In the genomic region with DNA sequence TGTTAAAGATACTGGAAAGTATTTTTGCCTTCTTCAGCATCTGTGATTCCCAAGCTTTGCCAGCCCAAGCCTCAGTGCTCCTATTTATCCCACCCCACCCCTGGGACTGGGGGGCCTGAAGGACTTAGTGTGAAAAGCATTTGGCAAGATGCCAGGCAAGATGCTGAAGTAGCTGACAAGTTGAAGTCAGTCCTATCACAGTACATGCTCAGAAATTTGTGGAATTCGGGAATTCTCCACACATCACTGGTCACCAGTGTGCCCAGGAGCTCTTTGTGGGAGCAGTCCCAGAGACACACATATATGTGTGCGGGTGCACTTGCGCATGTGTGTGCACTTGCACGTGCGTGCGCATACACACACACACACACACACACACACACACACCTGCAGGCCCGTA, we compare ENCODE assay signal across 15 mouse cellular contexts. TPM values are rescaled to one million over a fixed set of nuclear protein-coding genes. Genes with fewer than 3 reads are reported as not detected.
A peak's percentile ranks its signal among the peaks of the same experiment; 100 is the strongest.
DNase-seq lines count a peak whose midpoint lies in the region; ATAC-seq and TF ChIP-seq lines count a peak whose summit lies in the region.
"Had no signal": no experiment of that assay in that cellular context is flagged by ENCODE, and none has a peak within 500 bp of the region (broad histone marks: within the 10 kb centered on the region; RNA-seq: fewer than 3 reads in every experiment).

No protein-coding gene starts in this region.

- POLR2A ChIA-PET in Patski (lab: Charles Lee): no interaction called here

- peak; percentile 69 for DNase-seq in embryonic facial prominence, embryonic 14.5 days (ENCODE audit: low spot score)
- no peak for DNase-seq in embryonic facial prominence, embryonic 10.5 days (ENCODE audit: low spot score)
- DNase-seq in limb, embryonic 14.5 days (ENCODE audit: low spot score): peak; percentile 31
- no peak for DNase-seq in limb, embryonic 10.5 days (ENCODE audit: low spot score)
- peak; percentile 49 for DNase-seq in Patski (ENCODE audit: low read depth, low spot score)
- peak; percentile 38 for DNase-seq in mesoderm, embryonic 11.5 days (ENCODE audit: low read depth, low spot score)
- no peak for DNase-seq in layer of hippocampus, postnatal 36 days
- DNase-seq: adrenal gland, adult 2 months; cerebellum, adult 9-11 months; liver; right cerebral cortex, postnatal 25 days had no signal

- TF ChIP-seq CTCF in Patski (IDR thresholded peaks at IDR 0.05): no peak

- H3K9ac ChIP-seq in embryonic facial prominence, embryonic 14.5 days (ENCODE audit: low read depth, low read length): no peak overlapping the region
- no peak overlapping the region for H3K9ac ChIP-seq in limb, embryonic 14.5 days (ENCODE audit: low read depth, low read length, severe bottlenecking)
- H3K9ac ChIP-seq: embryonic facial prominence, embryonic 12.5 days; midbrain, embryonic 13.5 days had no signal

- H3K27ac ChIP-seq in embryonic facial prominence, embryonic 14.5 days (replicated peaks; ENCODE audit: low read depth, low read length): no peak overlapping the region
- no peak overlapping the region for H3K27ac ChIP-seq in embryonic facial prominence, embryonic 10.5 days (replicated peaks)
- H3K27ac ChIP-seq in limb, embryonic 14.5 days (replicated peaks; ENCODE audit: low read depth, low read length): no peak overlapping the region
- no peak overlapping the region for H3K27ac ChIP-seq in limb, embryonic 10.5 days
- H3K27ac ChIP-seq: embryonic facial prominence, embryonic 12.5 days; midbrain, embryonic 13.5 days had no signal

- in situ Hi-C loops in Patski (cut with MboI; ENCODE audit: low pct_unique_long_range_greater_than_20kb): no loop called here

- TF ChIP-seq POLR2A in limb, embryonic 14.5 days (IDR thresholded peaks at IDR 0.05; ENCODE audit: borderline replicate concordance, extremely low read depth, insufficient read depth, insufficient read length): no peak

- H3K4me1 ChIP-seq in embryonic facial prominence, embryonic 14.5 days (ENCODE audit: control insufficient read depth, insufficient read depth, low read length): peaks cover 10% of the 10 kb centered on the region
- H3K4me1 ChIP-seq in embryonic facial prominence, embryonic 10.5 days: 0 out of 2 replicates have a peak, but pooled peaks cover 3% of the 10 kb centered on the region
- peaks cover 12% of the 10 kb centered on the region; the same call in 1 of the 2 replicates for H3K4me1 ChIP-seq in limb, embryonic 14.5 days (ENCODE audit: control insufficient read depth, insufficient read depth, low read length)
- H3K4me1 ChIP-seq in limb, embryonic 10.5 days: no peaks in the 10 kb centered on the region
- H3K4me1 ChIP-seq: midbrain, embryonic 13.5 days had no signal

- no peak overlapping the region for H3K4me3 ChIP-seq in embryonic facial prominence, embryonic 14.5 days (ENCODE audit: low read depth, low read length)
- H3K4me3 ChIP-seq in embryonic facial prominence, embryonic 10.5 days: no peak overlapping the region
- H3K4me3 ChIP-seq in limb, embryonic 14.5 days (replicated peaks; ENCODE audit: low read length): no peak overlapping the region
- H3K4me3 ChIP-seq in limb, embryonic 10.5 days: no peak overlapping the region
- H3K4me3 ChIP-seq: embryonic facial prominence, embryonic 12.5 days; midbrain, embryonic 13.5 days had no signal

- H3K36me3 ChIP-seq in embryonic facial prominence, embryonic 14.5 days (ENCODE audit: control insufficient read depth, insufficient read depth, low read length): no peaks in the 10 kb centered on the region
- H3K36me3 ChIP-seq in embryonic facial prominence, embryonic 10.5 days (replicated peaks): no peaks in the 10 kb centered on the region
- no peaks in the 10 kb centered on the region for H3K36me3 ChIP-seq in limb, embryonic 14.5 days (ENCODE audit: control insufficient read depth, insufficient read depth, low read length)
- H3K36me3 ChIP-seq in limb, embryonic 10.5 days: no peaks in the 10 kb centered on the region
- H3K36me3 ChIP-seq: embryonic facial prominence, embryonic 12.5 days; midbrain, embryonic 13.5 days had no signal

- ATAC-seq in embryonic facial prominence, embryonic 14.5 days (ENCODE audit: low read depth): no peak
- ATAC-seq in limb, embryonic 14.5 days (ENCODE audit: low FRiP score, low read depth): no peak; the same call in 1 of the 2 replicates
- peak; percentile 37 for ATAC-seq in Patski
- ATAC-seq: midbrain, embryonic 13.5 days had no signal

- WGBS in embryonic facial prominence, embryonic 14.5 days: 80% methylated on average over 7 of the region's 7 CpGs
- 90% methylated on average over 7 of the region's 7 CpGs for WGBS in embryonic facial prominence, embryonic 10.5 days
- WGBS in limb, embryonic 14.5 days: 72% methylated on average over 7 of the region's 7 CpGs
- WGBS in limb, embryonic 10.5 days: 92% methylated on average over 7 of the region's 7 CpGs

- H3K4me2 ChIP-seq in embryonic facial prominence, embryonic 14.5 days (ENCODE audit: low read depth, low read length): no peak overlapping the region
- H3K4me2 ChIP-seq in limb, embryonic 14.5 days (replicated peaks; ENCODE audit: low read depth, low read length, severe bottlenecking): no peak overlapping the region
- H3K4me2 ChIP-seq: embryonic facial prominence, embryonic 12.5 days; midbrain, embryonic 13.5 days had no signal

- CTCF ChIA-PET in Patski (lab: Charles Lee): interaction anchor here (0.7 to 1.1 kb wide), 3 partner anchors 24 to 60 kb away, joined by 3 to 4 read pairs (median 3); no protein-coding TSS in a partner anchor

- no peaks in the 10 kb centered on the region for H3K9me3 ChIP-seq in embryonic facial prominence, embryonic 14.5 days (ENCODE audit: control insufficient read depth, low read length)
- no peaks in the 10 kb centered on the region for H3K9me3 ChIP-seq in embryonic facial prominence, embryonic 10.5 days
- H3K9me3 ChIP-seq in limb, embryonic 14.5 days (ENCODE audit: control insufficient read depth, low read length): no peaks in the 10 kb centered on the region
- H3K9me3 ChIP-seq in limb, embryonic 10.5 days (replicated peaks): no peaks in the 10 kb centered on the region
- H3K9me3 ChIP-seq: embryonic facial prominence, embryonic 12.5 days; midbrain, embryonic 13.5 days had no signal

- H3K27me3 ChIP-seq in embryonic facial prominence, embryonic 14.5 days (replicated peaks; ENCODE audit: control insufficient read depth, insufficient read depth, low read length): no peaks in the 10 kb centered on the region
- H3K27me3 ChIP-seq in embryonic facial prominence, embryonic 10.5 days (replicated peaks; ENCODE audit: low read depth, poor library complexity, severe bottlenecking): no peaks in the 10 kb centered on the region
- no peaks in the 10 kb centered on the region for H3K27me3 ChIP-seq in limb, embryonic 14.5 days (ENCODE audit: control insufficient read depth, insufficient read depth, low read length)
- H3K27me3 ChIP-seq in limb, embryonic 10.5 days (ENCODE audit: low read depth, poor library complexity, severe bottlenecking): no peaks in the 10 kb centered on the region
- no peaks in the 10 kb centered on the region for H3K27me3 ChIP-seq in Patski
- H3K27me3 ChIP-seq: embryonic facial prominence, embryonic 12.5 days; midbrain, embryonic 13.5 days had no signal

RNA-seq across cellular contexts. Expression of gene Fat2, which starts 10.2 kb away (rescaled TPM):
- polyA plus RNA-seq in embryonic facial prominence, embryonic 14.5 days (2014; fragmentation: Nextera tagmentation; extraction: Ambion mirVana): 1.2 and 1.5 TPM in 2 replicates
- 0.12 and 0.13 TPM in 2 replicates for polyA plus RNA-seq in embryonic facial prominence, embryonic 10.5 days (2016; fragmentation: Nextera tagmentation; extraction: Ambion mirVana)
- polyA plus RNA-seq in limb, embryonic 14.5 days (2012; rRNA removed): 1.3 TPM in 2 replicates
- 1.1 and 1.4 TPM in 2 replicates for polyA plus RNA-seq in limb, embryonic 14.5 days (2014; fragmentation: Nextera tagmentation; extraction: Ambion mirVana)
- polyA plus RNA-seq in limb, embryonic 10.5 days (2016; fragmentation: Nextera tagmentation; extraction: Ambion mirVana): 0.20 TPM in 2 replicates
- 4.2 TPM for polyA plus RNA-seq in Patski (2021)
- total RNA-seq in layer of hippocampus, postnatal 36 days (2021): under 1 TPM; 0.17 to 0.43 TPM
- total RNA-seq: granulocyte monocyte progenitor cell, adult 5-6 weeks had no signal
- polyA plus RNA-seq: heart, embryonic 14.5 days had no signal

Comparison
In these comparisons a context has a peak if more than half of its experiments do, and no peak if none do; other contexts are left out.
1. DNase-seq: peak in embryonic facial prominence, embryonic 14.5 days (single experiment), limb, embryonic 14.5 days (single experiment), Patski (single experiment) and mesoderm, embryonic 11.5 days (single experiment); none in embryonic facial prominence, embryonic 10.5 days (single experiment), limb, embryonic 10.5 days (single experiment) and layer of hippocampus, postnatal 36 days (0 of 2).